Mouse (Mus musculus) layer of hippocampus, adult 9-10 months (tissue): ENCODE results near the gene Ccn5.

Experiments used
- DNase-seq: peaks from one replicate; pipeline ENCODE4 v3.0.0; 2022; ENCODE audit warnings: low spot score

The Ccn5 gene

GRCm38 (mm10) chr2:163842043-163842442 lies 21.4 kb downstream of the Ccn5 start:
- DNase-seq = no peak

- DNase-seq = no peak
These were observed 32.8 kb downstream of the Ccn5 start, which contains the start of gene Kcnk15 for GRCm38 (mm10) chr2:163853461-163853901. Gene Kcnk15, plus strand, starts transcription at chr2:163853651.

- DNase-seq = no peak
These were observed 36.6 kb downstream of the Ccn5 start for GRCm38 (mm10) chr2:163857233-163857632.

GRCm38 (mm10) chr2:163858254-163858947 lies 37.7 kb downstream of the Ccn5 start:
- no peak for DNase-seq

GRCm38 (mm10) chr2:163865311-163865710 lies 44.6 kb downstream of the Ccn5 start:
- DNase-seq = no peak

GRCm38 (mm10) chr2:163866061-163866460 lies 45.4 kb downstream of the Ccn5 start:
- no peak for DNase-seq

GRCm38 (mm10) chr2:163869783-163870182 lies 49.1 kb downstream of the Ccn5 start:
- DNase-seq = no peak

- DNase-seq = no peak
These were observed 50.6 kb downstream of the Ccn5 start for GRCm38 (mm10) chr2:163871266-163871665.

GRCm38 (mm10) chr2:163871906-163872305 lies 51.2 kb downstream of the Ccn5 start:
- no peak for DNase-seq

- DNase-seq = no peak
These were observed 54.2 kb downstream of the Ccn5 start for GRCm38 (mm10) chr2:163874877-163875276.

- no peak for DNase-seq
These were observed 54.8 kb downstream of the Ccn5 start for GRCm38 (mm10) chr2:163875484-163875883.

- DNase-seq = no peak
These were observed 56.3 kb downstream of the Ccn5 start for GRCm38 (mm10) chr2:163876830-163877498.

- no peak for DNase-seq
These were observed 60.2 kb downstream of the Ccn5 start for GRCm38 (mm10) chr2:163880891-163881290.
